Mouse (Mus musculus) small intestine, adult 2 months (tissue): ENCODE measurements around the gene Kcne3.

Experiments
- CTCF ChIP-seq: fragments of 200-500 bp; IDR thresholded peaks from 2 replicates; pipeline ENCODE4 v1.5.1; 2012; ENCODE audit warnings: low read depth, mild to moderate bottlenecking, control low read depth, inconsistent platforms, low read length, moderate library complexity, mixed read lengths; ENCODE audit not compliant: insufficient replicate concordance, insufficient read length; ENCODE audit errors: extremely low read depth
- POLR2A ChIP-seq: fragments of 200-500 bp; IDR thresholded peaks from 2 replicates; pipeline ENCODE4 v1.6.1; 2012; ENCODE audit warnings: low read depth, mild to moderate bottlenecking, control low read depth, inconsistent platforms, low read length, moderate library complexity

DNA sequence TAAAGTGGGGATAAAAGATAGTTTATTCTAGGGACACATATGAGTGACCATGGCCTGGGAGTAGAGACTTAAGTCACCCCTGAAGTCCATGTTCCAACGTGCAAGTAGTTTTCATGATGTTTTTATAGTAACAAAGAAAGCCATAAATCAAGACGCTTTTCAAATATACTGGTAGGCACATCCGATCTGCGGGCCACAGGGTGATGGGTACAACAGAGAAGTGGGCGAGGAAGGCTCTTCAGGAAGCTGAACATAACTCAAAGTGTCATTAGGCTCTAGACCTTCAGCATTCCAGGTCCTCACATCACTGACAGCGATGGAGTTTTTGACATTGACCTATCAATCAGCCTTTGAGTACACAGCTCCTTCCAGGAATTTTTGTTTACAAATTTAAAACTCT lies 45.7 kb upstream of the Kcne3 start:
- no peak for TF ChIP-seq CTCF
- no peak for TF ChIP-seq POLR2A
